Comparison of ENCODE assay signal across 7 mouse cellular contexts in genomic region chr14:79397321-79398122, GRCm38 (mm10). TPM values are rescaled to one million over a fixed set of nuclear protein-coding genes. Genes with fewer than 3 reads are reported as not detected.
DNase-seq lines count a peak whose midpoint lies in the region; ATAC-seq and TF ChIP-seq lines count a peak whose summit lies in the region.

Gene Mtrf1 (plus strand): TSS chr14:79397772.

- H3K4me1 ChIP-seq in embryonic facial prominence, embryonic 11.5 days (ENCODE audit: control insufficient read depth, insufficient read depth, low read length), result no peaks in the 10 kb centered on the region
- no peaks in the 10 kb centered on the region for H3K4me1 ChIP-seq in heart, adult 2 months (ENCODE audit: control insufficient read depth, insufficient read depth, low read length)
- H3K4me1 ChIP-seq in kidney, adult 2 months (ENCODE audit: control insufficient read depth, insufficient read depth, low read length), result no peaks in the 10 kb centered on the region
- no peaks in the 10 kb centered on the region for H3K4me1 ChIP-seq in limb, embryonic 11.5 days (ENCODE audit: control insufficient read depth, insufficient read depth, low read length)
- H3K4me1 ChIP-seq in midbrain, embryonic 13.5 days (replicated peaks), result peaks cover 9% of the 10 kb centered on the region
- no peaks in the 10 kb centered on the region for H3K4me1 ChIP-seq in small intestine, adult 2 months (ENCODE audit: control insufficient read depth, insufficient read depth, insufficient read length, low read length)

- peak; percentile 64; the same call in 1 of the 2 replicates for TF ChIP-seq EP300 in heart, adult 2 months (IDR thresholded peaks at IDR 0.05; ENCODE audit: insufficient read depth, low read depth, low read length)

- H3K4me3 ChIP-seq in embryonic facial prominence, embryonic 11.5 days (ENCODE audit: low read depth, low read length), result peak within 1 kb of the TSS; percentile 55
- H3K4me3 ChIP-seq in heart, adult 2 months, result peak within 1 kb of the TSS; percentile 69
- peak within 1 kb of the TSS; percentile 85 for H3K4me3 ChIP-seq in kidney, adult 2 months (ENCODE audit: insufficient read depth, low read depth, low read length)
- H3K4me3 ChIP-seq in limb, embryonic 11.5 days (ENCODE audit: low read depth, low read length), result peak within 1 kb of the TSS; percentile 53
- peak within 1 kb of the TSS; percentile 56 for H3K4me3 ChIP-seq in midbrain, embryonic 13.5 days (replicated peaks)
- peak within 1 kb of the TSS; percentile 76 for H3K4me3 ChIP-seq in small intestine, adult 2 months (ENCODE audit: low read depth, low read length)

- H3K9ac ChIP-seq in embryonic facial prominence, embryonic 11.5 days (replicated peaks; ENCODE audit: low read length), result peak within 1 kb of the TSS; percentile 68
- peak within 1 kb of the TSS; percentile 92 for H3K9ac ChIP-seq in heart, adult 2 months (ENCODE audit: low read depth, low read length)
- H3K9ac ChIP-seq in limb, embryonic 11.5 days (ENCODE audit: low read length), result peak within 1 kb of the TSS; percentile 68
- H3K9ac ChIP-seq in midbrain, embryonic 13.5 days (replicated peaks), result peak within 1 kb of the TSS; percentile 64

- H3K36me3 ChIP-seq in embryonic facial prominence, embryonic 11.5 days (replicated peaks; ENCODE audit: control insufficient read depth, insufficient read depth, low read depth, low read length), result no peaks in the 10 kb centered on the region
- H3K36me3 ChIP-seq in heart, adult 2 months (ENCODE audit: control insufficient read depth, insufficient read depth, low read length), result peaks cover 5% of the 10 kb centered on the region
- no peaks in the 10 kb centered on the region for H3K36me3 ChIP-seq in kidney, adult 2 months (ENCODE audit: control insufficient read depth, insufficient read depth, low read length)
- no peaks in the 10 kb centered on the region for H3K36me3 ChIP-seq in limb, embryonic 11.5 days (ENCODE audit: control insufficient read depth, insufficient read depth, low read length)
- H3K36me3 ChIP-seq in midbrain, embryonic 13.5 days, result peaks cover 12% of the 10 kb centered on the region
- H3K36me3 ChIP-seq in small intestine, adult 2 months (ENCODE audit: control insufficient read depth, insufficient read depth, low read length), result peaks cover 7% of the 10 kb centered on the region

- WGBS in embryonic facial prominence, embryonic 11.5 days, result 20% methylated on average over 23 of the region's 23 CpGs
- WGBS in heart, adult 2 months, result 17% methylated on average over 23 of the region's 23 CpGs
- 17% methylated on average over 23 of the region's 23 CpGs for WGBS in kidney, adult 2 months
- WGBS in limb, embryonic 11.5 days, result 20% methylated on average over 23 of the region's 23 CpGs
- 20% methylated on average over 23 of the region's 23 CpGs for WGBS in midbrain, embryonic 13.5 days
- 14% methylated on average over 23 of the region's 23 CpGs for WGBS in small intestine, adult 2 months

- H3K79me2 ChIP-seq in heart, adult 2 months (replicated peaks; ENCODE audit: control insufficient read depth, insufficient read depth, low read length), result no peaks in the 10 kb centered on the region

- H3K4me2 ChIP-seq in embryonic facial prominence, embryonic 11.5 days (ENCODE audit: low read depth, low read length), result peak within 1 kb of the TSS; percentile 41
- H3K4me2 ChIP-seq in limb, embryonic 11.5 days (ENCODE audit: low read depth, severe bottlenecking), result peak within 1 kb of the TSS; percentile 42
- peak within 1 kb of the TSS; percentile 62 for H3K4me2 ChIP-seq in midbrain, embryonic 13.5 days (replicated peaks)

- TF ChIP-seq CTCF in heart, adult 2 months (IDR thresholded peaks at IDR 0.05), result peak; percentile 30
- no peak for TF ChIP-seq CTCF in kidney, adult 2 months (conservative IDR thresholded peaks at IDR 0.05; ENCODE audit: insufficient read depth, insufficient read length, low read depth, low read length)
- TF ChIP-seq CTCF in small intestine, adult 2 months (IDR thresholded peaks at IDR 0.05; ENCODE audit: extremely low read depth, insufficient read length, insufficient replicate concordance, low read depth, low read length), result no peak

- peak; percentile 75 for DNase-seq in adrenal gland, postnatal 10 days
- peak; percentile 80 for DNase-seq in embryonic facial prominence, embryonic 11.5 days (ENCODE audit: low spot score)
- peak; percentile 73 to 76 for DNase-seq in heart, adult 2 months
- peak; percentile 78 for DNase-seq in kidney, adult 2 months
- DNase-seq in limb, embryonic 11.5 days (ENCODE audit: low spot score), result peak; percentile 79

- H3K9me3 ChIP-seq in embryonic facial prominence, embryonic 11.5 days (replicated peaks; ENCODE audit: control insufficient read depth, low read length), result no peaks in the 10 kb centered on the region
- no peaks in the 10 kb centered on the region for H3K9me3 ChIP-seq in limb, embryonic 11.5 days (ENCODE audit: control insufficient read depth, low read length)
- no peaks in the 10 kb centered on the region for H3K9me3 ChIP-seq in midbrain, embryonic 13.5 days

- ATAC-seq in embryonic facial prominence, embryonic 11.5 days (replicated peaks; ENCODE audit: insufficient number of reproducible peaks, low FRiP score, low TSS enrichment, low read depth), result peak; percentile 81
- peak; percentile 82 for ATAC-seq in limb, embryonic 11.5 days (ENCODE audit: insufficient number of reproducible peaks, low FRiP score, low TSS enrichment, low read depth)
- ATAC-seq in midbrain, embryonic 13.5 days, result peak; percentile 96

- no peaks in the 10 kb centered on the region for H3K27me3 ChIP-seq in embryonic facial prominence, embryonic 11.5 days (ENCODE audit: control insufficient read depth, insufficient read depth, low read length)
- no peaks in the 10 kb centered on the region for H3K27me3 ChIP-seq in heart, adult 2 months (ENCODE audit: control insufficient read depth, insufficient read depth, low read length)
- no peaks in the 10 kb centered on the region for H3K27me3 ChIP-seq in kidney, adult 2 months (replicated peaks; ENCODE audit: control insufficient read depth, insufficient read depth, low read length)
- no peaks in the 10 kb centered on the region for H3K27me3 ChIP-seq in limb, embryonic 11.5 days (ENCODE audit: control insufficient read depth, insufficient read depth, low read length)
- H3K27me3 ChIP-seq in midbrain, embryonic 13.5 days, result no peaks in the 10 kb centered on the region
- H3K27me3 ChIP-seq in small intestine, adult 2 months (ENCODE audit: control insufficient read depth, insufficient read depth, low read length), result no peaks in the 10 kb centered on the region

- H3K27ac ChIP-seq in embryonic facial prominence, embryonic 11.5 days (replicated peaks; ENCODE audit: low read depth, low read length), result peak within 1 kb of the TSS; percentile 63; the same call in 1 of the 2 replicates
- peak within 1 kb of the TSS; percentile 92 for H3K27ac ChIP-seq in heart, adult 2 months
- peak within 1 kb of the TSS; percentile 96 for H3K27ac ChIP-seq in kidney, adult 2 months (ENCODE audit: insufficient read depth, low read depth, low read length)
- H3K27ac ChIP-seq in limb, embryonic 11.5 days (replicated peaks; ENCODE audit: low read depth, low read length), result peak within 1 kb of the TSS; percentile 81
- H3K27ac ChIP-seq in midbrain, embryonic 13.5 days, result peak within 1 kb of the TSS; percentile 92
- H3K27ac ChIP-seq in small intestine, adult 2 months (ENCODE audit: insufficient read depth, low read depth, low read length), result peak within 1 kb of the TSS; percentile 60

- peak; percentile 62 for TF ChIP-seq POLR2A in heart, adult 2 months (IDR thresholded peaks at IDR 0.05; ENCODE audit: insufficient read depth, low read depth, low read length)
- TF ChIP-seq POLR2A in kidney, adult 2 months (IDR thresholded peaks at IDR 0.05; ENCODE audit: low read depth, low read length), result no peak
- no peak for TF ChIP-seq POLR2A in small intestine, adult 2 months (IDR thresholded peaks at IDR 0.05; ENCODE audit: low read depth, low read length)

- intact Hi-C loops in heart, adult 2 months (cut with DNase I), result loop anchor here (2.0 to 10.0 kb wide), 2 partner anchors 27 to 187 kb away; partner anchors contain the start of gene Sugt1

RNA-seq across cellular contexts. Expression of gene Mtrf1, which starts in this region (rescaled TPM):
- 1 to 10 TPM; 5.4 to 8.7 TPM for total RNA-seq in adrenal gland, postnatal 10 days (2021)
- 9.2 and 10.2 TPM in 2 replicates for polyA plus RNA-seq in embryonic facial prominence, embryonic 11.5 days (2014; fragmentation: Nextera tagmentation; extraction: Ambion mirVana)
- total RNA-seq in heart, adult 2 months (2021), result 1 to 10 TPM; 7.3 to 7.9 TPM
- 4.5 and 7.0 TPM in 2 replicates for polyA plus RNA-seq in heart, adult 2 months (2012; rRNA removed)
- 3.2 and 4.7 TPM in 2 replicates for polyA plus RNA-seq in kidney, adult 2 months (2012; rRNA removed)
- 9.0 and 9.9 TPM in 2 replicates for polyA plus RNA-seq in limb, embryonic 11.5 days (2014; fragmentation: Nextera tagmentation; extraction: Ambion mirVana)
- 11.1 and 11.3 TPM in 2 replicates for polyA plus RNA-seq in midbrain, embryonic 13.5 days (2015; fragmentation: Nextera tagmentation; extraction: Ambion mirVana)
- polyA plus RNA-seq in small intestine, adult 2 months (2012; rRNA removed), result 0.15 and 0.32 TPM in 2 replicates

Comparison
In these comparisons a context has a peak if more than half of its experiments do, and no peak if none do; other contexts are left out.
1. Peak in every context shown above with its lines: DNase-seq, ATAC-seq, H3K4me3 ChIP-seq and H3K27ac ChIP-seq.